Mouse (Mus musculus): ENCODE results near the gene Mbd6. TPM values are rescaled to one million over a fixed set of nuclear protein-coding genes. Genes with fewer than 3 reads are reported as not detected.

Mbd6 gene
- polyA plus RNA-seq, 1 experiment from 2014 or later, result 13.5 TPM

DNA sequence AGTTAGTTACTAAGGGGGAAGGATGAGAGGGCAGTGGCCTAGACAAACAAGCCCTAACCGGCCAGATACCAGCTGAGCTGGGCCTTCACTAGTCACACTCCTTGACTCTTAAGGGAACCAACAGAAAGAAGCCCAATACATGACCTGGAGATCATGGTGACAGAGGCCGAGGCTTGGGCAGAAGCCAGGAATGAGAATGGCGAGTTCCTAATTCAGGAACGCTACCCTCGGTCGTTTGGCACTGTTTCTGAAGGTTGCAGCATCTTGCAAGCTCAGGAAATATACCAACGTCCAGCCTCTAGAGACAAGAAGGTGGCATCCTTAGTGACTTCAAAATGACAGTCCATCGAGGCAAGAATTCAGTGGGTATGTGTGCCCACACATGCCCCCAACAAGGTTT lies 24.5 kb downstream of the Mbd6 start:
- no peak for TF ChIP-seq CTCF (IDR thresholded peaks at IDR 0.05)
- no peak for TF ChIP-seq EP300 (IDR thresholded peaks at IDR 0.05)
- ATAC-seq, result no peak
- no peak overlapping the region for H3K9ac ChIP-seq (replicated peaks; ENCODE audit: low read depth)
- H3K9me3 ChIP-seq (ENCODE audit: low read length), result no peaks in the 10 kb centered on the region
- no peaks in the 10 kb centered on the region for H3K36me3 ChIP-seq (ENCODE audit: insufficient read depth, low read length)
- no peak overlapping the region for H3K4me2 ChIP-seq (replicated peaks; ENCODE audit: low read depth, low read length)
- peaks cover 7% of the 10 kb centered on the region; the same call in 1 of the 2 replicates for H3K27me3 ChIP-seq (replicated peaks; ENCODE audit: insufficient read depth, low read length)
- H3K4me1 ChIP-seq (ENCODE audit: insufficient read depth, low read depth, low read length), result peaks cover 4% of the 10 kb centered on the region; the same call in 1 of the 2 replicates
- no peak overlapping the region for H3K27ac ChIP-seq (ENCODE audit: low read length)
- WGBS, result 74% methylated on average over 8 of the region's 8 CpGs
- no peak overlapping the region for H3K4me3 ChIP-seq (ENCODE audit: low read depth, low read length)
- no peak for DNase-seq (ENCODE audit: low spot score)

GRCm38 (mm10) chr10:127263631-127264030 lies 25.2 kb downstream of the Mbd6 start:
- Histone ChIP-seq H3K9ac (replicated peaks; ENCODE audit: low read depth) (no peak overlapping the region), H3K4me1 (ENCODE audit: insufficient read depth, low read depth, low read length) (peaks cover 4% of the 10 kb centered on the region; the same call in 1 of the 2 replicates), H3K27me3 (replicated peaks; ENCODE audit: insufficient read depth, low read length) (peaks cover 7% of the 10 kb centered on the region; the same call in 1 of the 2 replicates), H3K4me2 (replicated peaks; ENCODE audit: low read depth, low read length) (no peak overlapping the region), H3K4me3 (ENCODE audit: low read depth, low read length) (no peak overlapping the region), H3K9me3 (ENCODE audit: low read length) (no peaks in the 10 kb centered on the region), H3K36me3 (ENCODE audit: insufficient read depth, low read length) (no peaks in the 10 kb centered on the region), H3K27ac (ENCODE audit: low read length) (no peak overlapping the region)
- 68% methylated on average over 3 of the region's 3 CpGs for WGBS
- DNase-seq (ENCODE audit: low spot score) (no peak), ATAC-seq (no peak)
- TF ChIP-seq CTCF (IDR thresholded peaks at IDR 0.05) (no peak), EP300 (IDR thresholded peaks at IDR 0.05) (no peak)

DNA sequence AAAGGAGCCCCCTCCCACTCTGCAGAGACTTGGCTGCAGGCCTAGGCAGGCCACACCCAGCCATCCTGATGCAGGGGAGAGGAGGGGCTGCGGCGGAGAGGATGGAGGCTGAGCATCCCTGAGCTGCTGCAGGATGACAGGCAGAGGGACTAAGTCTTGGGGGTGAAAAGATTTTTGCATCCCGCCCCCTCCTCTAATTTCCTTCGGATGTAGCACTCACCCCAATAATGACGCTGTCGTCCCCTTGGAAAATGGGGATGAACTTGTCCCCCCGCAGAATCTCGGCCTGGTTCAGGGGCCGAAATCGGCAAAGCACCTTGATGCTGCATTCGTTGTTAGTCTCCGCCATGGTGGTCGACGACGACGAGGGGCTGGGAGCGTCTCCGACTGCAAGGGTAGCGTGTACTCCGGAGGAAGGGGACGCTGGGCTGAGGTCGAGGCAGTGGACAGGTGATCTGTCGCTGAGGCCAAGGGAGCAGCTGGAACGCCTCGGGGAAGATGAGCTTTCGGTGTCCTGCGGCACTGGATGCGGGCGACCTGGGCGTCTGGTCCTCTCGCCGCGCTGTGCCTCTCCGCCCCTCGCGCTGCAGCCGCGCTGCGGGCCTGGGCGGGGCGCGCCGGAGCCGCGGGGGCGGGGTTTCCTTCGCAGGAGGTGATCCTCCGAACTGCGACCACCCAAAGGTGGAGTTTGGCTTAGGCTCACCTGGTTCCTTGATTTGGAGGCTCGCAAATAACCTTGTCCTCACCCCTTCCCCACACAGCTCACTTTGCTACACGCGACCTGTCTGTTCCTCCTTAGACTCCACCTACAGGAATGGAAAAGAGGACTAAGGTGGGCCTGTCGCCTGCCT lies 26.0 kb downstream of the Mbd6 start, which contains the start of gene Kif5a:
TSS of gene Kif5a (minus strand) at position 801 of the 851 bp plus-strand sequence.
- H3K4me1 ChIP-seq (ENCODE audit: insufficient read depth, low read depth, low read length), result peaks cover 4% of the 10 kb centered on the region; the same call in 1 of the 2 replicates
- TF ChIP-seq EP300 (IDR thresholded peaks at IDR 0.05), result no peak
- no peak for TF ChIP-seq CTCF (IDR thresholded peaks at IDR 0.05)
- H3K9me3 ChIP-seq (ENCODE audit: low read length), result no peaks in the 10 kb centered on the region
- no peaks in the 10 kb centered on the region for H3K36me3 ChIP-seq (ENCODE audit: insufficient read depth, low read length)
- no peak within 1 kb of the TSS for H3K27ac ChIP-seq (ENCODE audit: low read length)
- H3K4me3 ChIP-seq (ENCODE audit: low read depth, low read length), result peak within 1 kb of the TSS; percentile 37
- no peak within 1 kb of the TSS for H3K9ac ChIP-seq (replicated peaks; ENCODE audit: low read depth)
- no peak for ATAC-seq
- 2% methylated on average over 49 of the region's 53 CpGs for WGBS
- H3K4me2 ChIP-seq (replicated peaks; ENCODE audit: low read depth, low read length), result peak within 1 kb of the TSS; percentile 60
- H3K27me3 ChIP-seq (replicated peaks; ENCODE audit: insufficient read depth, low read length), result peaks cover 7% of the 10 kb centered on the region; the same call in 1 of the 2 replicates
- no peak for DNase-seq (ENCODE audit: low spot score)

- H3K9ac ChIP-seq (replicated peaks; ENCODE audit: low read depth), result no peak overlapping the region
- TF ChIP-seq CTCF (IDR thresholded peaks at IDR 0.05) (no peak), EP300 (IDR thresholded peaks at IDR 0.05) (no peak)
- peaks cover 1% of the 10 kb centered on the region; the same call in 1 of the 2 replicates for H3K4me1 ChIP-seq (ENCODE audit: insufficient read depth, low read depth, low read length)
- H3K27me3 ChIP-seq (replicated peaks; ENCODE audit: insufficient read depth, low read length), result peaks cover 7% of the 10 kb centered on the region; the same call in 1 of the 2 replicates
- H3K4me3 ChIP-seq (ENCODE audit: low read depth, low read length), result no peak overlapping the region
- no peak overlapping the region for H3K4me2 ChIP-seq (replicated peaks; ENCODE audit: low read depth, low read length)
- no peaks in the 10 kb centered on the region for H3K9me3 ChIP-seq (ENCODE audit: low read length)
- H3K27ac ChIP-seq (ENCODE audit: low read length), result no peak overlapping the region
- ATAC-seq (no peak), DNase-seq (ENCODE audit: low spot score) (no peak)
- 62% methylated on average over 15 of the region's 15 CpGs for WGBS
- no peaks in the 10 kb centered on the region for H3K36me3 ChIP-seq (ENCODE audit: insufficient read depth, low read length)
These were observed 26.9 kb downstream of the Mbd6 start for GRCm38 (mm10) chr10:127261706-127262547.

DNA sequence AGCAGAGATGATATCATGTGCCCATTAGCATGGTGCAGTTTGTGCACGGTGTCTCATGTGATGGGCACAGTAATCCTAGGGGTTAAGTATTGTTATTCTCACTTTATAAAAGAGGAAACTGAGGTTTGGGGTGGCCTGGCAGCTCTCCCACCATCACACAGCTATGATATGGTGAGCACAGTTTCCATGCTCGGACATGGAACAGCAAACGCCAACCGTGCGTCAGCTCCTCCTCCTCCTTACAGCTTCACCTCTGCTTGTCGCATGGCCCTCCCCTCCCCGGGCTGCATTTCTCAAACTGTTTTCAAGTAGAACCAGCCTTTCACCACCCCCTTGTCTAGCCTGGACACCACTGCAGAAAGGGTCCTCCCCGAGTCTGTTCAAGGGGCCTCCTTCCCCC lies 30.3 kb downstream of the Mbd6 start:
- no peaks in the 10 kb centered on the region for H3K4me1 ChIP-seq (ENCODE audit: insufficient read depth, low read depth, low read length)
- WGBS, result 70% methylated on average over 8 of the region's 8 CpGs
- no peak for DNase-seq (ENCODE audit: low spot score)
- H3K9me3 ChIP-seq (ENCODE audit: low read length), result no peaks in the 10 kb centered on the region
- H3K27ac ChIP-seq (ENCODE audit: low read length), result no peak overlapping the region
- H3K36me3 ChIP-seq (ENCODE audit: insufficient read depth, low read length), result no peaks in the 10 kb centered on the region
- no peak for TF ChIP-seq EP300 (IDR thresholded peaks at IDR 0.05)
- TF ChIP-seq CTCF (IDR thresholded peaks at IDR 0.05), result no peak
- peaks cover 7% of the 10 kb centered on the region; the same call in 1 of the 2 replicates for H3K27me3 ChIP-seq (replicated peaks; ENCODE audit: insufficient read depth, low read length)
- no peak overlapping the region for H3K9ac ChIP-seq (replicated peaks; ENCODE audit: low read depth)
- no peak overlapping the region for H3K4me2 ChIP-seq (replicated peaks; ENCODE audit: low read depth, low read length)
- no peak for ATAC-seq
- H3K4me3 ChIP-seq (ENCODE audit: low read depth, low read length), result no peak overlapping the region

DNA sequence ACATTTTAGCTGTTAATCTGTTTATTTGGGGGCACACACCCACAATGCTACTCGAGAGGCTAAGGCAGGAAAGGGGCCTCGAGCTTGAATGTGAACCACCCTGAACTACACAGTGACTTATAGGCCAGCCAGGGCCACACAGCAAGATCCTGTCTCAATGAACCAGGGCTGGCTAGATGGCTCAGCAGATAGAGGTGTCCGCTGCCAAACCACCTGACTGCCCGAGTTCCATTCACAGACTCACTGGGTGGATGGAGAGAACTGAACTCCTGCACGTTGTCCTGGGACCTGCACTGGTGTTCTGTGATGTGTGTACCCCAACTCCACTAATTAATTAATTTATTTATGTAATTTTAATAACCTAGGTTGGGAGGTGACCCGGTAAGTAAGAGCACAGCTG lies 31.0 kb downstream of the Mbd6 start:
- Histone ChIP-seq H3K27ac (ENCODE audit: low read length) (no peak overlapping the region), H3K27me3 (replicated peaks; ENCODE audit: insufficient read depth, low read length) (peaks cover 6% of the 10 kb centered on the region; the same call in 1 of the 2 replicates), H3K36me3 (ENCODE audit: insufficient read depth, low read length) (no peaks in the 10 kb centered on the region), H3K4me3 (ENCODE audit: low read depth, low read length) (no peak overlapping the region), H3K4me1 (ENCODE audit: insufficient read depth, low read depth, low read length) (no peaks in the 10 kb centered on the region), H3K9ac (replicated peaks; ENCODE audit: low read depth) (no peak overlapping the region), H3K4me2 (replicated peaks; ENCODE audit: low read depth, low read length) (no peak overlapping the region), H3K9me3 (ENCODE audit: low read length) (no peaks in the 10 kb centered on the region)
- WGBS, result 69% methylated on average over 6 of the region's 6 CpGs
- DNase-seq (ENCODE audit: low spot score) (no peak), ATAC-seq (no peak)
- no peak for TF ChIP-seq CTCF (IDR thresholded peaks at IDR 0.05)
- no peak for TF ChIP-seq EP300 (IDR thresholded peaks at IDR 0.05)
